Mouse (Mus musculus): ENCODE results near the gene Bicd2. TPM values are rescaled to one million over a fixed set of nuclear protein-coding genes. Genes with fewer than 3 reads are reported as not detected.
"Not testable (repeated sequence)": the region's sequence is repeated elsewhere in the genome, so short reads cannot be mapped to it uniquely, and the experiment has no call there.

The Bicd2 gene
- polyA plus RNA-seq, 1 experiment from 2014 or later, result 37.1 TPM

DNA sequence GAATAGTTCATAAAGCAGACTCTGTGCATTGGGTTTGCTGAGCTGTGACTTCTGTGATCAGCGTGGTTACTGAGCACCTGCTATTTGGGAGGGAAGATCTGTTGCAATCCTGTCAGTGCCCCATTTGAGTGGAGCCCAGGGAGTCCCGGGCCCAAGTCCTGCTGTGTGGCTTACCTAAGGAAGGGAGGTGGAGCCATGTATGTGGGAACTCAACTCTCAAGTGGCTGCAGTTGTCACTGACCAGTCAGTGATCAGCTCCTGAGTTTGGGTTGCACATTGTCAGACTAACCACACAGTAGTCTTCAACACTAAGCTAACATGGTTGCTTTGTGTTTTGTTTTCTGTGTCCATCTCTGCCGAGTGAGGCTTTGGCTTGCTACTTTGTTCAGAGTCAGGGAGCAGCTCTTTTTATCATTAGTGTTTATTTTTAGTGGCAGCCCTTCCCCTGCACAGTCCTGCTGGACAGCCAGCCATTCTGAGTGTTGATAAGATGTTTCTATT lies 19.6 kb downstream of the Bicd2 start:
- no peak overlapping the region for H3K4me2 ChIP-seq (ENCODE audit: low read depth)
- no peaks in the 10 kb centered on the region for H3K36me3 ChIP-seq (ENCODE audit: control insufficient read depth, insufficient read depth, low read length)
- H3K9ac ChIP-seq (ENCODE audit: low read length), result no peak overlapping the region
- DNase-seq (ENCODE audit: low spot score) (no peak), ATAC-seq (ENCODE audit: insufficient read depth, low FRiP score, low TSS enrichment) (no peak)
- no peak overlapping the region for H3K4me3 ChIP-seq (ENCODE audit: low read depth, low read length)
- H3K27ac ChIP-seq (ENCODE audit: low read depth, low read length), result no peak overlapping the region
- 56% methylated on average over 3 of the region's 3 CpGs for WGBS
- H3K4me1 ChIP-seq (ENCODE audit: control insufficient read depth, insufficient read depth, low read length), result no peaks in the 10 kb centered on the region
- H3K9me3 ChIP-seq (ENCODE audit: control insufficient read depth, low read length), result no peaks in the 10 kb centered on the region
- no peaks in the 10 kb centered on the region for H3K27me3 ChIP-seq (ENCODE audit: control insufficient read depth, insufficient read depth, low read length)

GRCm38 (mm10) chr13:49362364-49362763 lies 21.0 kb downstream of the Bicd2 start:
- WGBS, result 84% methylated on average over 7 of the region's 7 CpGs
- Histone ChIP-seq H3K4me2 (ENCODE audit: low read depth) (no peak overlapping the region), H3K36me3 (ENCODE audit: control insufficient read depth, insufficient read depth, low read length) (no peaks in the 10 kb centered on the region), H3K4me3 (ENCODE audit: low read depth, low read length) (no peak overlapping the region), H3K27ac (ENCODE audit: low read depth, low read length) (no peak overlapping the region), H3K9me3 (ENCODE audit: control insufficient read depth, low read length) (no peaks in the 10 kb centered on the region), H3K27me3 (ENCODE audit: control insufficient read depth, insufficient read depth, low read length) (no peaks in the 10 kb centered on the region), H3K9ac (ENCODE audit: low read length) (no peak overlapping the region), H3K4me1 (ENCODE audit: control insufficient read depth, insufficient read depth, low read length) (no peaks in the 10 kb centered on the region)
- no peak for DNase-seq (ENCODE audit: low spot score)
- ATAC-seq (ENCODE audit: insufficient read depth, low FRiP score, low TSS enrichment), result no peak

- WGBS, result 84% methylated on average over 2 of the region's 2 CpGs
- ATAC-seq (ENCODE audit: insufficient read depth, low FRiP score, low TSS enrichment) (no peak), DNase-seq (ENCODE audit: low spot score) (no peak)
- Histone ChIP-seq H3K4me2 (ENCODE audit: low read depth) (no peak overlapping the region), H3K27ac (ENCODE audit: low read depth, low read length) (no peak overlapping the region), H3K4me1 (ENCODE audit: control insufficient read depth, insufficient read depth, low read length) (no peaks in the 10 kb centered on the region), H3K4me3 (ENCODE audit: low read depth, low read length) (no peak overlapping the region), H3K9me3 (ENCODE audit: control insufficient read depth, low read length) (no peaks in the 10 kb centered on the region), H3K9ac (ENCODE audit: low read length) (no peak overlapping the region), H3K36me3 (ENCODE audit: control insufficient read depth, insufficient read depth, low read length) (no peaks in the 10 kb centered on the region), H3K27me3 (ENCODE audit: control insufficient read depth, insufficient read depth, low read length) (no peaks in the 10 kb centered on the region)
These were observed 21.4 kb downstream of the Bicd2 start for GRCm38 (mm10) chr13:49362804-49363203.

- H3K4me3 ChIP-seq (ENCODE audit: low read depth, low read length), result no peak overlapping the region
- WGBS, result 91% methylated on average over 2 of the region's 2 CpGs
- H3K36me3 ChIP-seq (ENCODE audit: control insufficient read depth, insufficient read depth, low read length), result 0 out of 2 replicates have a peak, but pooled peaks cover 2% of the 10 kb centered on the region
- no peak overlapping the region for H3K9ac ChIP-seq (ENCODE audit: low read length)
- ATAC-seq (ENCODE audit: insufficient read depth, low FRiP score, low TSS enrichment) (no peak), DNase-seq (ENCODE audit: low spot score) (no peak)
- no peak overlapping the region for H3K27ac ChIP-seq (ENCODE audit: low read depth, low read length)
- H3K4me2 ChIP-seq (ENCODE audit: low read depth), result no peak overlapping the region
- H3K9me3 ChIP-seq (ENCODE audit: control insufficient read depth, low read length), result no peaks in the 10 kb centered on the region
- H3K4me1 ChIP-seq (ENCODE audit: control insufficient read depth, insufficient read depth, low read length), result no peaks in the 10 kb centered on the region
- no peaks in the 10 kb centered on the region for H3K27me3 ChIP-seq (ENCODE audit: control insufficient read depth, insufficient read depth, low read length)
These were observed 23.3 kb downstream of the Bicd2 start for GRCm38 (mm10) chr13:49364716-49365115.

- WGBS, result 89% methylated on average over 4 of the region's 4 CpGs
These were observed 26.5 kb downstream of the Bicd2 start for GRCm38 (mm10) chr13:49367657-49368440.

DNA sequence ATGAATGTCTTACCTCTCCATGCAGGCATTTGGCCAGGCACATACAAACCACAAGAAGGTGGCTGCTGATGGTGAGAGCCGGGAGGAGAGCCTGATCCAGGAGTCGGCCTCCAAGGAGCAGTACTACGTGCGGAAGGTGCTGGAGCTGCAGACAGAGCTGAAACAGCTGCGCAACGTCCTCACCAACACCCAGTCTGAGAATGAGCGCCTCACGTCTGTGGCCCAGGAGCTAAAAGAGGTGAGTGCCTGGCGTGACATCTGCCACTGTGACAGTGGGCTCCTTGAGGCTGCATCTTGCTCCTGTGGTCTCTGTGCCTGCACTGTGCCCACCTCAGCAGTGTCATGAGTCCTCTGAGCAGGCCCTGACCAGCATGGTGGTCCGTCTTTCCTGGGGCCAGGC lies 28.0 kb downstream of the Bicd2 start:
- 94% methylated on average over 10 of the region's 10 CpGs for WGBS
- DNase-seq (ENCODE audit: low spot score), result no peak
- no peak for ATAC-seq (ENCODE audit: insufficient read depth, low FRiP score, low TSS enrichment)
- H3K36me3 ChIP-seq (ENCODE audit: control insufficient read depth, insufficient read depth, low read length), result 0 out of 2 replicates have a peak, but pooled peaks cover 2% of the 10 kb centered on the region
- no peak overlapping the region for H3K4me2 ChIP-seq (ENCODE audit: low read depth)
- H3K4me3 ChIP-seq (ENCODE audit: low read depth, low read length), result no peak overlapping the region
- 0 out of 2 replicates have a peak, but pooled peaks cover 2% of the 10 kb centered on the region for H3K4me1 ChIP-seq (ENCODE audit: control insufficient read depth, insufficient read depth, low read length)
- no peaks in the 10 kb centered on the region for H3K9me3 ChIP-seq (ENCODE audit: control insufficient read depth, low read length)
- no peaks in the 10 kb centered on the region for H3K27me3 ChIP-seq (ENCODE audit: control insufficient read depth, insufficient read depth, low read length)
- no peak overlapping the region for H3K9ac ChIP-seq (ENCODE audit: low read length)
- no peak overlapping the region for H3K27ac ChIP-seq (ENCODE audit: low read depth, low read length)

More at GRCm38 (mm10) chr13:49367657-49368440, 26.5 kb downstream of the Bicd2 start:
- H3K27ac ChIP-seq (ENCODE audit: low read depth, low read length), result no peak overlapping the region
- no peak overlapping the region for H3K9ac ChIP-seq (ENCODE audit: low read length)
- ATAC-seq (ENCODE audit: insufficient read depth, low FRiP score, low TSS enrichment), result no peak
- 0 out of 2 replicates have a peak, but pooled peaks cover 2% of the 10 kb centered on the region for H3K36me3 ChIP-seq (ENCODE audit: control insufficient read depth, insufficient read depth, low read length)
- no peaks in the 10 kb centered on the region for H3K4me1 ChIP-seq (ENCODE audit: control insufficient read depth, insufficient read depth, low read length)
- H3K27me3 ChIP-seq (ENCODE audit: control insufficient read depth, insufficient read depth, low read length), result no peaks in the 10 kb centered on the region
- no peak for DNase-seq (ENCODE audit: low spot score)
- H3K9me3 ChIP-seq (ENCODE audit: control insufficient read depth, low read length), result no peaks in the 10 kb centered on the region
- no peak overlapping the region for H3K4me2 ChIP-seq (ENCODE audit: low read depth)
- H3K4me3 ChIP-seq (ENCODE audit: low read depth, low read length), result no peak overlapping the region

DNA sequence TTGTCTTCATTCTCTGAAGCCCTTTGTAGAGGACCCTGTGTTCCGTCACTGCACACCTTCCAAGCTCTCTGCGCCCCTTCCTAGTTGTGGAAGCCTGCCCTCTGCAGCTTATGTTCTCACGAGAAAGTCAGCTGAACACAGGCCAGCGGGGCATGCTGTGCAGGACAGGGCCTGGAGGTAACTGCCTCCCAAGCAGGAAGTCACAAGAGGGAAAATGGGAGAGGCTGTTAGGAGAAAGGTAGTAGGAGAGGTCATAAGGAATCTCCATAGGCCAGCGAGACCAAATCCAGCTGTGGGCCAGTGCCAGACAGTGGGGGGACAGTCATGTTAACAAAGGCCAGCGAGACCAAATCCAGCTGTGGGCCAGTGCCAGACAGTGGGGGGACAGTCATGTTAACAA lies 28.8 kb downstream of the Bicd2 start:
- WGBS, result 94% methylated on average over 6 of the region's 6 CpGs
- H3K9me3 ChIP-seq (ENCODE audit: control insufficient read depth, low read length); H3K36me3 ChIP-seq (ENCODE audit: control insufficient read depth, insufficient read depth, low read length); H3K4me2 ChIP-seq (ENCODE audit: low read depth); H3K9ac ChIP-seq (ENCODE audit: low read length); ATAC-seq (ENCODE audit: insufficient read depth, low FRiP score, low TSS enrichment); DNase-seq (ENCODE audit: low spot score); H3K4me3 ChIP-seq (ENCODE audit: low read depth, low read length); H3K27me3 ChIP-seq (ENCODE audit: control insufficient read depth, insufficient read depth, low read length); H3K27ac ChIP-seq (ENCODE audit: low read depth, low read length); H3K4me1 ChIP-seq (ENCODE audit: control insufficient read depth, insufficient read depth, low read length): not testable (repeated sequence)

DNA sequence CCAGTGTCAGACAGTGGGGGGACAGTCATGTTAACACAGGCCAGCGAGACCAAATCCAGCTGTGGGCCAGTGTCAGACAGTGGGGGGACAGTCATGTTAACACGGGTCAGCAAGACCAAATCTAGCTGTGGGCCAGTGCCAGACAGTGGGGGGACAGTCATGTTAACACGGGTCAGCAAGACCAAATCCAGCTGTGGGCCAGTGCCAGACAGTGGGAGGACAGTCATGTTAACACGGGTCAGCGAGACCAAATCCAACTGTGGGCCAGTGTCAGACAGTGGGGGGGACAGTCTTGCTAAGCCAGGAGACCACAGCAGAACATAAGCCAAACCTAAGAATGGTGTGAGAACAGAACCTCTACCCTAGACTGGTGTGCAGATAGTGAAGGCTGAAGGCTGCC lies 29.5 kb downstream of the Bicd2 start:
- H3K9ac ChIP-seq (ENCODE audit: low read length); DNase-seq (ENCODE audit: low spot score); H3K27me3 ChIP-seq (ENCODE audit: control insufficient read depth, insufficient read depth, low read length); H3K4me2 ChIP-seq (ENCODE audit: low read depth); ATAC-seq (ENCODE audit: insufficient read depth, low FRiP score, low TSS enrichment); H3K36me3 ChIP-seq (ENCODE audit: control insufficient read depth, insufficient read depth, low read length); H3K4me1 ChIP-seq (ENCODE audit: control insufficient read depth, insufficient read depth, low read length); H3K4me3 ChIP-seq (ENCODE audit: low read depth, low read length); H3K9me3 ChIP-seq (ENCODE audit: control insufficient read depth, low read length): not testable (repeated sequence)
- WGBS, result 85% methylated on average over 5 of the region's 5 CpGs
- peak overlapping the region; percentile 67 for H3K27ac ChIP-seq (ENCODE audit: low read depth, low read length)

- no peaks in the 10 kb centered on the region for H3K9me3 ChIP-seq (ENCODE audit: control insufficient read depth, low read length)
- H3K4me2 ChIP-seq (ENCODE audit: low read depth), result no peak overlapping the region
- peak; percentile 36 for DNase-seq (ENCODE audit: low spot score)
- 33% methylated on average over 3 of the region's 3 CpGs for WGBS
- H3K9ac ChIP-seq (ENCODE audit: low read length), result no peak overlapping the region; the same call in 1 of the 2 replicates
- peaks cover 4% of the 10 kb centered on the region; the same call in 1 of the 2 replicates for H3K36me3 ChIP-seq (ENCODE audit: control insufficient read depth, insufficient read depth, low read length)
- peak; percentile 48; the same call in 1 of the 2 replicates for ATAC-seq (ENCODE audit: insufficient read depth, low FRiP score, low TSS enrichment)
- H3K27ac ChIP-seq (ENCODE audit: low read depth, low read length), result peak overlapping the region; percentile 67
- H3K27me3 ChIP-seq (ENCODE audit: control insufficient read depth, insufficient read depth, low read length), result no peaks in the 10 kb centered on the region
- H3K4me3 ChIP-seq (ENCODE audit: low read depth, low read length), result no peak overlapping the region
- 0 out of 2 replicates have a peak, but pooled peaks cover 2% of the 10 kb centered on the region for H3K4me1 ChIP-seq (ENCODE audit: control insufficient read depth, insufficient read depth, low read length)
These were observed 30.1 kb downstream of the Bicd2 start for GRCm38 (mm10) chr13:49371428-49371899.

Data from neural tube, embryonic 11.5 days (tissue).